Mouse (Mus musculus): ENCODE data around the gene Myo1d. TPM values are rescaled to one million over a fixed set of nuclear protein-coding genes. Genes with fewer than 3 reads are reported as not detected.

The Myo1d gene
- polyA plus RNA-seq, 1 experiment from 2014 or later = 8.3 TPM

- Histone ChIP-seq H3K27me3 (no peaks in the 10 kb centered on the region), H3K4me2 (replicated peaks) (no peak overlapping the region), H3K9me3 (no peaks in the 10 kb centered on the region), H3K9ac (no peak overlapping the region), H3K27ac (no peak overlapping the region), H3K4me3 (no peak overlapping the region), H3K36me3 (no peaks in the 10 kb centered on the region), H3K4me1 (no peaks in the 10 kb centered on the region)
- 82% methylated on average over 2 of the region's 2 CpGs for WGBS
- ATAC-seq (ENCODE audit: insufficient number of reproducible peaks, insufficient read depth, low FRiP score, low TSS enrichment) = no peak
Observed at GRCm38 (mm10) chr11:80715115-80715514, 64.7 kb downstream of the Myo1d start.

- H3K27me3 ChIP-seq = no peaks in the 10 kb centered on the region
- no peak overlapping the region for H3K27ac ChIP-seq
- H3K4me3 ChIP-seq = no peak overlapping the region
- no peaks in the 10 kb centered on the region for H3K4me1 ChIP-seq
- H3K4me2 ChIP-seq (replicated peaks) = no peak overlapping the region
- H3K9me3 ChIP-seq = no peaks in the 10 kb centered on the region
- no peaks in the 10 kb centered on the region for H3K36me3 ChIP-seq
- WGBS = 56% methylated on average over 1 of the region's 1 CpGs
- H3K9ac ChIP-seq = no peak overlapping the region
- no peak for ATAC-seq (ENCODE audit: insufficient number of reproducible peaks, insufficient read depth, low FRiP score, low TSS enrichment)
Observed at GRCm38 (mm10) chr11:80713705-80714104, 66.1 kb downstream of the Myo1d start.

- no peak overlapping the region for H3K9ac ChIP-seq
- 77% methylated on average over 3 of the region's 3 CpGs for WGBS
- no peak overlapping the region for H3K4me3 ChIP-seq
- H3K36me3 ChIP-seq = no peaks in the 10 kb centered on the region
- H3K9me3 ChIP-seq = no peaks in the 10 kb centered on the region
- no peak overlapping the region for H3K4me2 ChIP-seq (replicated peaks)
- H3K27ac ChIP-seq = no peak overlapping the region
- no peaks in the 10 kb centered on the region for H3K4me1 ChIP-seq
- H3K27me3 ChIP-seq = no peaks in the 10 kb centered on the region
- no peak for ATAC-seq (ENCODE audit: insufficient number of reproducible peaks, insufficient read depth, low FRiP score, low TSS enrichment)
Observed at GRCm38 (mm10) chr11:80712201-80712600, 67.6 kb downstream of the Myo1d start.

GRCm38 (mm10) chr11:80711336-80711735 is 68.5 kb downstream of the Myo1d start:
- WGBS = 68% methylated on average over 6 of the region's 6 CpGs
- Histone ChIP-seq H3K27ac (no peak overlapping the region), H3K4me2 (replicated peaks) (no peak overlapping the region), H3K9ac (no peak overlapping the region), H3K36me3 (no peaks in the 10 kb centered on the region), H3K4me3 (no peak overlapping the region), H3K4me1 (no peaks in the 10 kb centered on the region), H3K9me3 (no peaks in the 10 kb centered on the region), H3K27me3 (no peaks in the 10 kb centered on the region)
- no peak for ATAC-seq (ENCODE audit: insufficient number of reproducible peaks, insufficient read depth, low FRiP score, low TSS enrichment)

- Histone ChIP-seq H3K4me2 (replicated peaks) (no peak overlapping the region), H3K4me3 (no peak overlapping the region), H3K4me1 (peaks cover 3% of the 10 kb centered on the region; the same call in 1 of the 2 replicates), H3K36me3 (no peaks in the 10 kb centered on the region), H3K9me3 (no peaks in the 10 kb centered on the region), H3K9ac (no peak overlapping the region), H3K27me3 (no peaks in the 10 kb centered on the region), H3K27ac (no peak overlapping the region)
- 75% methylated on average over 4 of the region's 4 CpGs for WGBS
- no peak for ATAC-seq (ENCODE audit: insufficient number of reproducible peaks, insufficient read depth, low FRiP score, low TSS enrichment)
Observed at GRCm38 (mm10) chr11:80700611-80701010, 79.2 kb downstream of the Myo1d start.

- no peak overlapping the region for H3K27ac ChIP-seq
- no peaks in the 10 kb centered on the region for H3K27me3 ChIP-seq
- H3K9ac ChIP-seq = no peak overlapping the region
- no peaks in the 10 kb centered on the region for H3K9me3 ChIP-seq
- WGBS = 59% methylated on average over 3 of the region's 3 CpGs
- H3K4me2 ChIP-seq (replicated peaks) = no peak overlapping the region
- no peak for ATAC-seq (ENCODE audit: insufficient number of reproducible peaks, insufficient read depth, low FRiP score, low TSS enrichment)
- no peak overlapping the region for H3K4me3 ChIP-seq
- peaks cover 3% of the 10 kb centered on the region; the same call in 1 of the 2 replicates for H3K4me1 ChIP-seq
- no peaks in the 10 kb centered on the region for H3K36me3 ChIP-seq
Observed at GRCm38 (mm10) chr11:80698721-80699120, 81.1 kb downstream of the Myo1d start.

- WGBS = 8% methylated on average over 4 of the region's 4 CpGs
Observed at GRCm38 (mm10) chr11:80696350-80696749, 83.5 kb downstream of the Myo1d start.

GRCm38 (mm10) chr11:80684603-80685002 is 95.2 kb downstream of the Myo1d start:
- Histone ChIP-seq H3K27me3 (no peaks in the 10 kb centered on the region), H3K27ac (no peak overlapping the region), H3K9ac (no peak overlapping the region), H3K9me3 (no peaks in the 10 kb centered on the region), H3K36me3 (no peaks in the 10 kb centered on the region), H3K4me3 (no peak overlapping the region), H3K4me2 (replicated peaks) (no peak overlapping the region), H3K4me1 (no peaks in the 10 kb centered on the region)
- ATAC-seq (ENCODE audit: insufficient number of reproducible peaks, insufficient read depth, low FRiP score, low TSS enrichment) = no peak
- WGBS = 84% methylated on average over 5 of the region's 5 CpGs

More at GRCm38 (mm10) chr11:80696350-80696749, 83.5 kb downstream of the Myo1d start:
- no peaks in the 10 kb centered on the region for H3K36me3 ChIP-seq
- no peak overlapping the region for H3K4me3 ChIP-seq
- H3K9me3 ChIP-seq = no peaks in the 10 kb centered on the region
- no peak for ATAC-seq (ENCODE audit: insufficient number of reproducible peaks, insufficient read depth, low FRiP score, low TSS enrichment)
- no peaks in the 10 kb centered on the region for H3K4me1 ChIP-seq
- no peaks in the 10 kb centered on the region for H3K27me3 ChIP-seq
- no peak overlapping the region for H3K4me2 ChIP-seq (replicated peaks)
- H3K27ac ChIP-seq = no peak overlapping the region
- no peak overlapping the region for H3K9ac ChIP-seq

- ATAC-seq (ENCODE audit: insufficient number of reproducible peaks, insufficient read depth, low FRiP score, low TSS enrichment) = no peak
- 53% methylated on average over 3 of the region's 3 CpGs for WGBS
- Histone ChIP-seq H3K27me3 (no peaks in the 10 kb centered on the region), H3K36me3 (no peaks in the 10 kb centered on the region), H3K4me3 (no peak overlapping the region), H3K9me3 (no peaks in the 10 kb centered on the region), H3K27ac (no peak overlapping the region), H3K9ac (no peak overlapping the region), H3K4me1 (no peaks in the 10 kb centered on the region), H3K4me2 (replicated peaks) (no peak overlapping the region)
Observed at GRCm38 (mm10) chr11:80682745-80683144, 97.1 kb downstream of the Myo1d start.

GRCm38 (mm10) chr11:80673013-80673412 is 106.8 kb downstream of the Myo1d start:
- Histone ChIP-seq H3K4me3 (no peak overlapping the region), H3K4me1 (no peaks in the 10 kb centered on the region), H3K4me2 (replicated peaks) (no peak overlapping the region), H3K9me3 (no peaks in the 10 kb centered on the region), H3K27ac (no peak overlapping the region), H3K27me3 (no peaks in the 10 kb centered on the region), H3K36me3 (no peaks in the 10 kb centered on the region), H3K9ac (no peak overlapping the region)
- no peak for ATAC-seq (ENCODE audit: insufficient number of reproducible peaks, insufficient read depth, low FRiP score, low TSS enrichment)
- WGBS = 46% methylated on average over 7 of the region's 7 CpGs

GRCm38 (mm10) chr11:80670391-80670790 is 109.4 kb downstream of the Myo1d start:
- no peak overlapping the region for H3K4me2 ChIP-seq (replicated peaks)
- no peaks in the 10 kb centered on the region for H3K36me3 ChIP-seq
- H3K9ac ChIP-seq = no peak overlapping the region
- no peak overlapping the region for H3K4me3 ChIP-seq
- 37% methylated on average over 1 of the region's 1 CpGs for WGBS
- no peak overlapping the region for H3K27ac ChIP-seq
- 0 out of 2 replicates have a peak, but pooled peaks have one; percentile 67 for ATAC-seq (ENCODE audit: insufficient number of reproducible peaks, insufficient read depth, low FRiP score, low TSS enrichment)
- H3K27me3 ChIP-seq = no peaks in the 10 kb centered on the region
- no peaks in the 10 kb centered on the region for H3K9me3 ChIP-seq
- no peaks in the 10 kb centered on the region for H3K4me1 ChIP-seq

GRCm38 (mm10) chr11:80669934-80670333 is 109.9 kb downstream of the Myo1d start:
- Histone ChIP-seq H3K36me3 (no peaks in the 10 kb centered on the region), H3K9me3 (no peaks in the 10 kb centered on the region), H3K4me2 (replicated peaks) (no peak overlapping the region), H3K4me3 (no peak overlapping the region), H3K27ac (0 out of 2 replicates have a peak overlapping the region, but pooled peaks have one; percentile 11), H3K9ac (no peak overlapping the region), H3K4me1 (no peaks in the 10 kb centered on the region), H3K27me3 (no peaks in the 10 kb centered on the region)
- WGBS = 83% methylated on average over 4 of the region's 4 CpGs
- ATAC-seq (ENCODE audit: insufficient number of reproducible peaks, insufficient read depth, low FRiP score, low TSS enrichment) = no peak

- no peaks in the 10 kb centered on the region for H3K4me1 ChIP-seq
- no peak overlapping the region for H3K4me3 ChIP-seq
- 90% methylated on average over 8 of the region's 8 CpGs for WGBS
- ATAC-seq (ENCODE audit: insufficient number of reproducible peaks, insufficient read depth, low FRiP score, low TSS enrichment) = no peak
- no peaks in the 10 kb centered on the region for H3K27me3 ChIP-seq
- H3K36me3 ChIP-seq = no peaks in the 10 kb centered on the region
- H3K4me2 ChIP-seq (replicated peaks) = no peak overlapping the region
- no peak overlapping the region for H3K9ac ChIP-seq
- no peak overlapping the region for H3K27ac ChIP-seq
- no peaks in the 10 kb centered on the region for H3K9me3 ChIP-seq
Observed at GRCm38 (mm10) chr11:80666211-80666610, 113.6 kb downstream of the Myo1d start.
